Mouse (Mus musculus) naive thymus-derived CD4-positive, alpha-beta T cell, adult 5 months (primary cell): ENCODE measurements around the gene Fmo1. TPM values are rescaled to one million over a fixed set of nuclear protein-coding genes. Genes with fewer than 3 reads are reported as not detected.

ENCODE experiments used
- polyA plus RNA-seq: library from polyadenylated mRNA; unstranded; fragments of 100-300 nt; shearing (Covaris generic); gene quantifications from one replicate; pipeline ENCODE4 v1.2.1, GENCODE M21; 2017

The Fmo1 gene
- not detected for polyA plus RNA-seq

GRCm38 (mm10) chr1:162866280-162866681 lies at the start of gene Fmo1:
Gene Fmo1 (minus strand): TSS chr1:162866610.

GRCm38 (mm10) chr1:162897838-162898811 lies 31.7 kb upstream of the Fmo1 start, which contains the start of gene Fmo2:
Gene Fmo2 (minus strand): TSS chr1:162898726.

GRCm38 (mm10) chr1:162813836-162814156 lies 52.6 kb downstream of the Fmo1 start, which contains the start of gene Fmo4:
Gene Fmo4 (minus strand): TSS chr1:162813972.

Other genes with a start within 250 kb of the Fmo1 start
- not detected for gene Myoc, start 227.5 kb downstream of the Fmo1 start, polyA plus RNA-seq
- gene Myocos, start 208.4 kb downstream of the Fmo1 start, polyA plus RNA-seq, result not detected
- 317 TPM for gene Prrc2c, start 126.1 kb downstream of the Fmo1 start, polyA plus RNA-seq
- gene Fmo4, start 52.6 kb downstream of the Fmo1 start, polyA plus RNA-seq, result not detected
- gene Fmo2, start 32.1 kb upstream of the Fmo1 start, polyA plus RNA-seq, result not detected
- not detected for gene Fmo6, start 70.9 kb upstream of the Fmo1 start, polyA plus RNA-seq
- gene Fmo3, start 117.9 kb upstream of the Fmo1 start, polyA plus RNA-seq, result not detected
- not detected for gene Mroh9, start 219.1 kb upstream of the Fmo1 start, polyA plus RNA-seq